Mouse (Mus musculus) heart, postnatal 0 days (tissue): Measurements from ENCODE around the gene Rbfox1.

Experiments used
- CTCF ChIP-seq: IDR thresholded peaks from 2 replicates; pipeline ENCODE4 v1.5.1; 2016; ENCODE audit warnings: antibody characterized with exemption, control low read depth, low read depth
- EP300 ChIP-seq: IDR thresholded peaks from 2 replicates; pipeline ENCODE4 v1.6.1; 2016; ENCODE audit warnings: antibody characterized with exemption, low read depth

GRCm38 (mm10) chr16:6736566-6736965 lies 851.4 kb downstream of the Rbfox1 start:
- TF ChIP-seq CTCF (no peak), EP300 (no peak)
